8 mouse cellular contexts compared by ENCODE assay signal in the genomic region with DNA sequence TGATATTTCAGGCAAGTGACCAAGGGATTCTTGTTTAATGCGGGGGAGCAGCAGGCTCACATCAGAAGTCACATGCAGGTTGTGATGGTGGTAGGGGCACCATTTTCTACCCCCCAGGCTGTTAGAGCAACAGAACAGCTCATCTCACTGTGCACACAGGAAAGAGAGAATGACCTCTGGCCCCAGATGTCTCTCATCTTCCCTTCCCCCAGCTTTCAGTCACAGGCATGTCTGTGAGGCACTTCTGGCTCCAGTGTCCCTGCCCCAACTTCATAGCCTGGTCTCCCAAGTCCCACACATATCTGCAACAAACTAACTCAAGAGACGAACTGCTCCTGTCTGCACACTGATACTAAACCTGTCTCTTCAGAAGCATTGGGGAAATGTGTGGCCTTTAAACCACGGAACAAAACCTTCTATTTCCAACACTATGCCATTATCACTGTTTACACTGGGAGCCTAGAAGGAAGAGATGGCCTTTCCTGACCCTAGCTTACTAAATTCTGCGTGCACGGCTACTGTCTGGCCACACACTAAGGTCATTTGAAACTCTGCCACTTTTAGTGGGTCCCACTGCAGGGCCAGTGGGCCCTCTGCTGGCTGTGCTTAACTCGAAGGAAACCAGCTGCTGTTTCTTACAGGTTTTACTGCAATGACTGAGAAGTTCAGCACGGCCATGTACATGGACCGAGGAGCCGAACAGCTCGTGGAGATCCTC. TPM values are rescaled to one million over a fixed set of nuclear protein-coding genes. Genes with fewer than 3 reads are reported as not detected.
DNase-seq lines count a peak whose midpoint lies in the region; ATAC-seq and TF ChIP-seq lines count a peak whose summit lies in the region.

No protein-coding gene starts in this region.

- no peak for ATAC-seq in limb, embryonic 14.5 days (ENCODE audit: low FRiP score, low read depth)

- TF ChIP-seq CTCF in cortical plate, adult 2 months (IDR thresholded peaks at IDR 0.05; ENCODE audit: extremely low read depth, insufficient read depth, low read length): peak; percentile 33

- 37% methylated on average over 10 of the region's 10 CpGs for WGBS in limb, embryonic 14.5 days

- no peaks in the 10 kb centered on the region for H3K36me3 ChIP-seq in limb, embryonic 14.5 days (ENCODE audit: control insufficient read depth, insufficient read depth, low read length)

- no peak overlapping the region for H3K4me3 ChIP-seq in cortical plate, adult 2 months (ENCODE audit: insufficient read depth, low read length)
- H3K4me3 ChIP-seq in limb, embryonic 14.5 days (replicated peaks; ENCODE audit: low read length): no peak overlapping the region

- no peaks in the 10 kb centered on the region for H3K4me1 ChIP-seq in cortical plate, adult 2 months (ENCODE audit: control insufficient read depth, insufficient read depth, low read length)
- H3K4me1 ChIP-seq in limb, embryonic 14.5 days (ENCODE audit: control insufficient read depth, insufficient read depth, low read length): peaks cover 1% of the 10 kb centered on the region

- no peaks in the 10 kb centered on the region for H3K27me3 ChIP-seq in limb, embryonic 14.5 days (ENCODE audit: control insufficient read depth, insufficient read depth, low read length)

- no peak for TF ChIP-seq POLR2A in cortical plate, adult 2 months (IDR thresholded peaks at IDR 0.05; ENCODE audit: extremely low read depth, insufficient read depth, low read length)
- no peak for TF ChIP-seq POLR2A in limb, embryonic 14.5 days (IDR thresholded peaks at IDR 0.05; ENCODE audit: borderline replicate concordance, extremely low read depth, insufficient read depth, insufficient read length)

- no peak overlapping the region for H3K27ac ChIP-seq in cortical plate, adult 2 months (ENCODE audit: insufficient read depth, low read length)
- H3K27ac ChIP-seq in limb, embryonic 14.5 days (replicated peaks; ENCODE audit: low read depth, low read length): no peak overlapping the region

- no peaks in the 10 kb centered on the region for H3K9me3 ChIP-seq in limb, embryonic 14.5 days (ENCODE audit: control insufficient read depth, low read length)

- DNase-seq in thymus, postnatal 25 days: peak; percentile 12
- DNase-seq in thymus, postnatal 0 days (ENCODE audit: low spot score): no peak
- DNase-seq in heart, postnatal 10 days: peak; percentile 65 to 68
- DNase-seq in limb, embryonic 14.5 days (ENCODE audit: low spot score): peak; percentile 20
- peak; percentile 47 for DNase-seq in ovary, adult 18-20 months (ENCODE audit: low spot score)
- no peak for DNase-seq in right cerebral cortex, postnatal 10 days (ENCODE audit: low spot score in 2 of 2)
- DNase-seq in layer of hippocampus, postnatal 14 days (ENCODE audit: low spot score in 2 of 2): no peak

- H3K4me2 ChIP-seq in limb, embryonic 14.5 days (replicated peaks; ENCODE audit: low read depth, low read length, severe bottlenecking): no peak overlapping the region

- H3K9ac ChIP-seq in limb, embryonic 14.5 days (ENCODE audit: low read depth, low read length, severe bottlenecking): no peak overlapping the region

- intact Hi-C loops in heart, postnatal 10 days (cut with DNase I): loop anchor here (1.0 to 5.0 kb wide), 2 partner anchors 114 to 251 kb away; no protein-coding TSS in a partner anchor

RNA-seq across cellular contexts. Expression of a gene that starts 18.5 kb away (rescaled TPM):
- not detected in 2 replicates for polyA plus RNA-seq in thymus, postnatal 0 days (2015; fragmentation: Nextera tagmentation; extraction: Ambion mirVana)
- 0.21 and 0.57 TPM in 2 replicates for polyA plus RNA-seq in cortical plate, adult 2 months (2012; rRNA removed)
- total RNA-seq in heart, postnatal 10 days (2021): under 1 TPM in 1 of 2 experiments, not detected in 1; 0.20 TPM
- 0.08 TPM in 1 of 2 replicates, not detected in the other for polyA plus RNA-seq in limb, embryonic 14.5 days (2012; rRNA removed)
- not detected in 2 replicates for polyA plus RNA-seq in limb, embryonic 14.5 days (2014; fragmentation: Nextera tagmentation; extraction: Ambion mirVana)
- total RNA-seq in layer of hippocampus, postnatal 14 days (2021): under 1 TPM; 0.41 to 0.48 TPM

RNA-seq across cellular contexts. Expression of a gene that starts 43.0 kb away (rescaled TPM):
- polyA plus RNA-seq in thymus, postnatal 0 days (2015; fragmentation: Nextera tagmentation; extraction: Ambion mirVana): 217 and 219 TPM in 2 replicates
- 159 and 161 TPM in 2 replicates for polyA plus RNA-seq in cortical plate, adult 2 months (2012; rRNA removed)
- 100 to 1,000 TPM; 403 to 412 TPM for total RNA-seq in heart, postnatal 10 days (2021)
- 58.3 and 60.2 TPM in 2 replicates for polyA plus RNA-seq in limb, embryonic 14.5 days (2012; rRNA removed)
- 164 and 169 TPM in 2 replicates for polyA plus RNA-seq in limb, embryonic 14.5 days (2014; fragmentation: Nextera tagmentation; extraction: Ambion mirVana)
- total RNA-seq in layer of hippocampus, postnatal 14 days (2021): 100 to 1,000 TPM; 122 to 131 TPM

RNA-seq across cellular contexts. Expression of a gene that starts 43.2 kb away (rescaled TPM):
- 9.8 and 11.8 TPM in 2 replicates for polyA plus RNA-seq in thymus, postnatal 0 days (2015; fragmentation: Nextera tagmentation; extraction: Ambion mirVana)
- polyA plus RNA-seq in cortical plate, adult 2 months (2012; rRNA removed): 73.1 and 76.2 TPM in 2 replicates
- total RNA-seq in heart, postnatal 10 days (2021): 10 to 100 TPM; 76.3 to 77.7 TPM
- 38.4 and 42.9 TPM in 2 replicates for polyA plus RNA-seq in limb, embryonic 14.5 days (2012; rRNA removed)
- 20.7 and 20.9 TPM in 2 replicates for polyA plus RNA-seq in limb, embryonic 14.5 days (2014; fragmentation: Nextera tagmentation; extraction: Ambion mirVana)
- total RNA-seq in layer of hippocampus, postnatal 14 days (2021): 10 to 100 TPM; 78.1 to 91.7 TPM

Comparison
In these comparisons a context has a peak if more than half of its experiments do, and no peak if none do; other contexts are left out.
1. DNase-seq: peak in thymus, postnatal 25 days (single experiment), heart, postnatal 10 days (2 of 2), limb, embryonic 14.5 days (single experiment) and ovary, adult 18-20 months (single experiment); none in thymus, postnatal 0 days (single experiment), right cerebral cortex, postnatal 10 days (0 of 2) and layer of hippocampus, postnatal 14 days (0 of 2).